Mouse (Mus musculus): ENCODE data around the gene Zscan21.
"Not testable (repeated sequence)": the region's sequence is repeated elsewhere in the genome, so short reads cannot be mapped to it uniquely, and the experiment has no call there.

The Zscan21 gene

DNA sequence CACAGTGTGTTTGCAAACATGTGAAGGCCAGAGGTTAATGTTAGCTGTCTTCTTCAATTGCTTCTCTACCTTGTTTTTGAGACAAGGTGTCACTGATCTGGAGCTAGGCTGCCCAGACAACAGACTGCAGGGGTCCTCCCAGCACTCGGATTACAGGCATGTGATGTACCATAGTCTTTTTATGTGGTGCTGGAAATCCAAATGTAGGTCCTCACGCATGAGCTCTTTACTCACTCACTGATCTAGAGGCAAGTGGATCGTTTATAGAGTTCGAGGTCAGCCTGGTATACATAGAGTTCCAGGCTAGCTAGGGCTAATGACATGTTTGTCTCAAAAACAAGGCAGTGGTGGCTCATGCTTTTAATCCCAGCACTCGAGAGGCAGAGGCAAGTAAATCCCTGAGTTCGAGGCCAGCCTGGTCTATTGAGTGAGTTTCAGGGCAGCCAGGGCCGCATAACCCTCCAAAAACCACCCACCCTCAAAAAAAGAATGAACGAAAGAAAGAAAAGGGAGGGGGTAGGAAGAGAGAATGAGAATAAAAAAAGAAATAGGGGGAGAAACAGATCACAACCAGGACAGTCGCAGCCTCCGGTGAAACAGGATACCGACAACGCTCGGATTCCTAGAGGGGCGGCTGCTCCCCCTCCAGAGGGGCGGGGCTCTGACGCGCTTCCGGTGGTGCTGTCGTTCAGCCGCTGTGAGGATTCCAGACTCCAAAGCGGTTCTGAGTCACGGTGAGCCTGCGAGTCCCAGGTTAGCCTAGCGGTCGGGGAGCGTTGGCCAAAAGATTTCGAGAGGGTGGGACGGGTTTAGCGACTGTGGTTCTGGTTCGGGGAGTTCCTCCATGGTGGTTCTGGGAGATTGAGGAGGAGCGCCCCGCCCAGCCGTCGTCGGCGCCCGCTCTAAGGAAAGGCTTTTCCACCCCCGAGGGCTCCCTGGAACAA lies at the start of gene Zscan21:
Zscan21 (plus strand) TSS at position 649 of the 944 bp plus-strand sequence.
- peak; percentile 78 to 84 for DNase-seq (ENCODE audit: low spot score in 2 of 2)

DNA sequence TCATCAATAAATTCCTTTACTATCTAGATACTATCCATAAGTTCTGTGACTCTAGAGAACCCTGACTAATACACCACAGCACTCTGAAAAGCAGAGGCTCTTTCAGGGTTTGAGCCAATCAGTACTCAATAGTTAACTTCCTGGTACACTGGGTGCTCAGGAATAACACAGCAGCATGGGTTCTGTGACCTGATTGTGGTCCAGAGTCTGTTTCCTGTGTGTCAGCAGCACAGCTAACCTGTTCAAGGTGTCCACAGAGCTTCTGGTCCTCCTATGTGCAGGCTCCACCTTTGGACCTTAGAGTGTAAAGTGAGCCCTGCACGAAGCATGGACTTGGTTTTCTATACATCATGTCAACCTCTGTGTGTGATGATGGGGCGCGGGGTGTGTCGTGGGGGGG lies 42.9 kb upstream of the Zscan21 start:
- DNase-seq (ENCODE audit: low spot score in 2 of 2), result no peak

DNA sequence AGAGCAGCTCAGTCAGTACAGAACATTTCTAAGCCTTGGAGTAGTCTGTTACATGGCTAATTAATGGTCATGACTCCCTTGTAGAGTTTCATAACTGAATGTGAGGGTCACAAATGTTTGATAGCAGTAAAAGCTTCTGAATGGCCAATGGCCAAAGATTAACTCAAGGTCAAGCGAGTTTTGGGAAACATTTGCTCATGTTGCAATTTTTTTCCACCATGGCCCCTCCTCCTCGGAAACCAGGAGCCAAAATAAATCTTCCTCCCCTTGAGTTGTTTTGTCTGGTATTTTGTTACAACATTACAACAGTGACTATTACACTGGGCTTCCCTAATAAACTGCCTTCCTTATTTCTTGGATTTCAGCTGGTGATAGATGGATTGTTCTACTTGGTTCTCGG lies 41.0 kb upstream of the Zscan21 start:
- no peak for DNase-seq (ENCODE audit: low spot score in 2 of 2)

DNA sequence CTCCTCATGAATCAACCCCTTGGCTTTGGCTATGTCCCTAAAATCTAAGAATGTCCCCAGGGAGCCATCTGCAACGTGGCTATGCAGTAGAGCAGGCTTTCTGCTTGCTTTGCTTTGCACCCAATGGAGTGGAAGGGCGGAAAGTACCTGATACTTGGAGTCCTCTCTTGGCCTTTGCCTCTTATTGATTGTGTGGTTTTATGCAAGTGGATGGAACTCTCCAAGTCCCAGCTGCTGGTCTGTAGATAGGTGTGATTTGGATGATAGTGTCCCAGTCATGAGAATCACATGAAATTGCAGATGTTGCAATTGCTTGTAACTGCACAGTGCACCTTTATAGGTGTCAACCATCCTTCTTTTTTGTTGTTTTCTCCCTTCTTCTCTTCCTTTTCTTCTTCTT lies 40.6 kb upstream of the Zscan21 start:
- no peak for DNase-seq (ENCODE audit: low spot score in 2 of 2)

DNA sequence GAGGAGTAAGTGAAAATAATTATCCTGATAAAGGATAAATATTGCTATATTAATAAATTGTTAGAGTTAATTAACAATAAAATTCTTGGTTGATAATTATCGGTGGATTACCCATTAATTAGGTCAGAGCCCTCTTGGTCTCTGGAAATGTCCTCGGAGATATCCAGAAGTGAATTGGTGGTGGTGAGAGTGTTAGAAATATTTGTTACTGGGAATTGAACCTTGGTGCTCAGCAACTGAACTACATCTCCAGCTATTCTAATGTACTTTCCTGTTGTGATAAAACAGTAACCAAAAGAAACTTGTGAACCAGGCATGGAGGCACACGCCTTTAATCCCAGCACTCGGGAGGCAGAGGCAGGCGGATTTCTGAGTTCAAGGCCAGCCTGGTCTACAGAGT lies 36.2 kb upstream of the Zscan21 start:
- no peak for DNase-seq (ENCODE audit: low spot score in 2 of 2)

DNA sequence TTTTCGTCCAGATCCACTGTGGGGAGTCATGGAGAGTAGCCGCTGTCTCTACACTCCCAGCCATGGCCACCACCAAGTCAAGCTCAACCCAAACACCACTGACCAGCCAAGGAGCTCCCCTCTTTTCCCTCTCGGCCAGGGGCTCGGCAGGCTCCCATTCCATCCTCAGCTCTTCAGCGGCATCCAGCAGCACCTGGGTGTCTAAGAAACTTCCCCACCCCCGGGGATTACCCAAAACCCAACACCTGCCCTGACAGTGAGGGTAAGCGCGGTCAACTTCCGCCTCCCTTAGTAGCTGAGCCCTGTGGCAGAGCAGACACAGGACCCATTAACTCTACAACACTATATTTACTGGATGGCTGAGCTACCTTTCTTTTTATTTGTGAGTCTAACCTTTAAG lies 35.3 kb upstream of the Zscan21 start:
- no peak for DNase-seq (ENCODE audit: low spot score in 2 of 2)

DNA sequence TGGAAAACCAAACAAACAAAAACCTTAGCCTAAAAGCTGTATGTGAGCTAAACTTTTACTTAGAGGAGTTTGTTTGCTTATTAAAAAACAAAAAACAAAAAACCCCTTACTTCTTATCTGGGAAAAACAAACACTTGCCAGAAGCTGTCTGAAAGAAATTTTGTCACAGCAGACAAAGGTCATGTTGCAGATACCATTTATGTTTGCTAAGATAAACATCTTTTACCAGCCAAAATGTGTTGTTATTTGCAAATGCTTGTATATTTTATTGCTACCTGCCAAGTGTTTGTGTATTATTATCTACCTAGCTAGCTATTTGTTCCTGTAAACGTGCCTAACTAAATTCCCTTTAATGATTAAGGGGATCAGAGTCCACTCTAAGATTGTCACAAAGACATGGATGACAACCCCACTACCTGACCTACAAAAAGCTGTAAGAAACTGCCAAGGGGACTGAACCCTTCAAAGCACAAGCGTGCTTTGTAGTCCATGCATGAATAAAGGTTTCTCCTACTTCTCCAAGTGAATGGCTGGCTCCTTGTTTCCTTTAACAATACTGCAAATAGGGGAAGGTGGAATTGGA lies 33.3 kb upstream of the Zscan21 start:
- DNase-seq (ENCODE audit: low spot score in 2 of 2), result no peak

DNA sequence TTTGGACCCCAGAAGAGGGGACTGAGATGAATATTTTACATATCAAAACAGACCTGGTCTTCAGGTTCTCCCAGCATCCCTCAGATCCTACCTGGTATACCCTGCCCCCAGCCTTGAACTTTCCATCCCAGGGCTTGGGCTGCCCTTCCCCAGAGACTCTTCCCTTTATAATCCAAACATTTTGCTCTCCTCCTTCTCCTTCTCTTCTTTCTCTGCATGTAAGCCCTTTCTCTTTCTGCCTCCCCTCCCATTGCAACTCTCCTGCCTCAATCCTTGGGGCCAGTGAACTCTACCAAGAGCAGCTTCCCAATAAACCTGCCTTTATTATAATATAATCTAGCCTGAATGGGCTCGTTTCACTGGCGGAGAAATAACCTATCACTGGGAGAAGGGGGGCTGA lies 32.8 kb upstream of the Zscan21 start:
- DNase-seq (ENCODE audit: low spot score in 2 of 2), result no peak

DNA sequence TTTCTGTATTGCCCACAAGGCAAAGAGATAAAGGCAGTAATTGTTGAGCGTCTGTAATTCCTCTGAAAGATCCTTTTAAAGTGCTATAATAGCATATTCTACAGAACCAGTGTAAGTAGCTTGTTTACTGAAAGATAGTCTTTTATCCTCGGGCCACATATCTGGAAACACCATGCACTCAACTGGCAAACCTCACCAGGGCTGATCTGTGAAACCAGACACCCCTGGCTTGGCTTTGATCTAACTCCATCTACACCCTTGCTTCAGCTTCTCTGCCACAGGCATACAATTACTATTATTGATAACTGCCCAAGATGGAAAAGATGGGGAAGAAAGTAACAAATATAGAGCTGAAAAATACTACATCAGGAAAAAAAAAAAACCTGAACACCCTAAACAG lies 32.2 kb upstream of the Zscan21 start:
- no peak for DNase-seq (ENCODE audit: low spot score in 2 of 2)

DNA sequence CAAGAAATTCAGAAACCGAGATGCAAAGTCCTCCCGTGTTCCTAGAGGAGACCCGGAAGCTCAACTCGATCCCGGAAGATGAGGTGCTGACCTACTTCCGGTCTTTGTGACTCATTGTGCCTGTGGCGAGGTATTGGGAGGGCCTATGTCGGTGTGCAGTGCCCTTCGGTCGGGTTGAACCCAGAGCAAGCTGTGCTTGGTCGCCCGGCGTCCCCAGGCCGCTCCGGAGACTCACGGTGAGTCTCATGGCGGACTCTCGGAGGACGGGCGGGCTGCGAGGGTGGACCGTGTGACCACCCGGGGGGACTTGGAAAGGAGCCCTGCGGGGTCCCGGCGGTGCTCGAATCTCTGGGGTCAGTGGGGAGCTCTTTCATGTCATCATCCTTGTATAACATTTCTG lies 31.7 kb upstream of the Zscan21 start, which contains the start of gene Zkscan1:
Zkscan1 (plus strand) TSS at position 89 of the 400 bp plus-strand sequence.
- DNase-seq (ENCODE audit: low spot score in 2 of 2), result peak; percentile 81 to 85

DNA sequence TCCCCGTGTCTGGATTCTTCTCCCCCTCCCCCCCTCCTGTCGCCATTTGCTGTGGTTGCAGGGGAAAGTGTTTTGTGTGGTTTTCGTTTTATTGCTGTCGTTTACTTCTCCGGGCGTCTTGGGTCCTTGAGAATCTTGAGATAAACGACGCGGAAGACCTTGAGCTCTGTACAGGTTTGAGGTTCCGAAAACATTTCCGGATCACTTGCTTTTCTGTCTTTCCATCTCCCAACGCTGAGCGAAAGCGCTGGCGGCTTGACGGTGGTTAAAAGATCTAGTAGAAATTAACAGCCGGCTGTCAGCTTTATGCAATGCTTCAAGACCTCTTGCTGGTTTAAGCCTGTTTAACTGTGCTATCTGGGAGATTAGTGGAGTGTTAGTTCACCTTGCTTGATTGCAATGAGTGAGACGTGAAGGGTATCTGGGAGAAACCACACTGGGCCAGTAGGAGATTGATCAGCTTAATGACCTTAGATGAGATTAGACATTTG lies 31.2 kb upstream of the Zscan21 start:
- DNase-seq (ENCODE audit: low spot score in 2 of 2), result peak in 1 of 2 experiments; percentile 15

DNA sequence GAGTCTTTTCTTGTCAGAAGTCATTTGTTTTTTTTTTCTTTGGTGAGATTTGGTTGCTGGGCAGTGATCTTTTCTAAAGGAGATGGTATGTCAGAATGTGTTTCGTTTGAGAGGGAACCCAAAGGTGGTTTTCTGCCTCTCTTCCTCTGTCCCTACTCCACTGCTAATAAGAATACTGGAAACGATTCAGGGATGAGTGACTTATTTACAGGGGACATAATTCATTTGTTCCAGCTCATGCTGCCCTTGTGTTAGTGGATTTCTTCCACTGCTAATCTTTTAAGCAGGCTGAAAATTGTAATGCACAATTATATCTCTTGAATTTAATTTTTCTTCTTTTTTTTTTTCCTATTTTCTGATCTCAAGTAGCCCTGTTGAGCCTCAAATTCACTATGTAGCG lies 29.9 kb upstream of the Zscan21 start:
- no peak for DNase-seq (ENCODE audit: low spot score in 2 of 2)

DNA sequence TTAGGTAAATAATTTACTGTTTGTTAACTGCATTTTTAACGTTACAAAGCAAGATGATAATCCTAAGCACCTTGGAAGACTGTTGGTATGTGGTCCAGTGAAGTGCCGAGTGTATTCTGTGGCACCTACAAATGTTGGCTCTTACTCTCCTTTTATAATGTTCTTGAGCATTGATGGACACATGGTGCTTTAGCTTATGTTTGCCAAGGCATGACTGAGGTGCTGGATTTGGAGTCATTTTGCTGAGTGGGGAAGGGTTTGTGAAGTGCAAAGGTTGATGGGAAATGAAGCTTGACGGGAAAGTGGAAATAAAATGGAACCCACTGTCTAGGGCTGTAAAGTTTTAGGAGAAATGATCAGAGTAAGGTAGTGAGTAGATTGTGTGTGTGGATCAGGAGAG lies 28.3 kb upstream of the Zscan21 start:
- DNase-seq (ENCODE audit: low spot score in 2 of 2), result no peak

DNA sequence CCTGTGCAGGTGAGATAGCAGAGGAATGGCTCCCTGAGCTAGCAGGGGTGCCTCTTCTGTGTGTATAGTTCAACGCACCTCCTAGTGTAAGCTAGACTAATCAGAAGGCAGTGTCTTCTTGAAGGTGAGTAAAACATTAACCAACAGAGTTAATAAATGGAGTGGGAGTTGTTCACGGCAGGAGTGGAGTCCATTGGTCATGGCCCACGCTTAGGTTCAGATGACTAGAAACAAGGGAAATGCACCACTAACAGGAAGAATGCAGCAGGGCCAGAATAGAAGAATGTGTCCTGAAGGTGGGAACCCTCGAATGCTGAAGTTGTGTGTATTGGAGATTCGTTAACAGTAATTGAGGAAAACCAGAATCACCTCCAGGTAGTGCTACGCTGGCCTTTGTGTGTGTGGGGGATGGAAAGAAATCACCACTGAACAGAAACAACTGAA lies 27.6 kb upstream of the Zscan21 start:
- DNase-seq (ENCODE audit: low spot score in 2 of 2), result no peak

DNA sequence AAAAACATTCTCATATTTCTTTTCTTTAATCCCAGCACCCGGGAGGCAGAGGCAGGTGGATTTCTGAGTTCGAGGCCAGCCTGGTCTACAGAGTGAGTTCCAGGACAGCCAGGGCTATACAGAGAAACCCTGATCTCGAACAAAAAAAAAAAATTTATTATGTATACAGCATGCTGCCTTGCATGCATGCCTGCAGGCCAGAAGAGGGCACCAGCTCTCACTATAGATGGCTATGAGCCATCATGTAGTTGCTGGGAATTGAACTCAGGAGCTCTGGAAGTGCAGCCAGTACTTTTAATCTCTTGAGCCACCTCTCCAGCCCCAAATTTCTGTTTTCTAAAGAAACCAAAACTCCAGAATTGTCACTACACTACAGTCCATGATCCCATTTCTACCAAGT lies 26.4 kb upstream of the Zscan21 start:
- no peak for DNase-seq (ENCODE audit: low spot score in 2 of 2)

DNA sequence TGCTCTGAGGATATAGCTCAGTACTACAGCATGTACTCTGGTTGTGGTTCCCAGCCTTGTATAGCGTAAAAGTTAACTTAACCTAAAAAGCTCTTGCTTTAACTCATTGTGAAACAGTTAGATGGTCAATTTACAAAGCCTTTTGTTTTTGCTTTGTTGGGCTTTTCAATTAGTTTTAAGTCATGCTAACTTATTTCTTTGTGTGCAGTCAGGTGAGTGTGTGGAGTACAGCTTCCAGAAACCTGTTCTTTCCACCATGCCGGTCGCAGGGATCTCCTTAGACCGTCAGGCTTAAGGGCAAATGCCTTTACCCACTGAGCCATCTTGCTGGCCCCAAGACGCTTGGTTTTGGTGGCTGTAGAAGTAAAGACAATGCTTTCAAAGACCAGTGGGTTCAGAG lies 26.0 kb upstream of the Zscan21 start:
- DNase-seq (ENCODE audit: low spot score in 2 of 2), result no peak

DNA sequence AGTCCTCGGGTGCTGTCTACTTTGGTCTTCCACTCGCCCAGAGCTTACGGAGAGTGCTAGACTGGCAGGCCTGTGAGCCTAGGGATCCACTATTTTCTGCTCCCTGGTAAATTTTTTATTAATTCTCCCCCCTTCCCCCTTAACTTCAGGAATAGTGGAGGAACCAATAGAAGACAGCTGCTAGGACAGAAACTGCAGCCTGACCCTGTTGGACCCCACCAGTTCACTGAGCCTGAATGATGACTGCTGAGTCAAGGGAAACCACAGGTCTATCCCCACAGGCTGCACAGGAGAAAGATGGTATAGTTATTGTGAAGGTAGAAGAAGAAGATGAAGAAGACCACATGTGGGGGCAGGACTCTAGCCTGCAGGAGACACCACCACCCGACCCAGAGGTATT lies 23.9 kb upstream of the Zscan21 start:
- DNase-seq (ENCODE audit: low spot score in 2 of 2), result no peak

DNA sequence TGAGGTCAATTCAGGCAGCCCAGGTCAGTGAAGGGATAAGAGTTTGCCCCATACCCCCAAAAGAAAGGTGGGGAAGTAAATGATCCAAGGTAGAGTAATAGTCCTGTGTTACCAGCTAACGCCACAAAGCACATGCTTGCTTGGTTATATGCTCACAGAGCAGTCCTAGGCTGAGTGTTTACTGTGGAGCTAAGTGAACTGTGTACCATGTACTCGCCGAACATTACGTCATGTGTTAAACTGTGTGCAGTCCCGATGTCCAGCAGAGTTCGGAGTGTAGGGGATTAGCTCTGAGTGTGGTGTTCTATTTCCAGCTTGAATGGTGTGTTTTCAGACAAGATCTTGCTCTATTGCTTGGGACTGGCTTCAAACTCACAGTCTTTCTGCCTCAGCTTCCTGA lies 22.2 kb upstream of the Zscan21 start:
- no peak for DNase-seq (ENCODE audit: low spot score in 2 of 2)

DNA sequence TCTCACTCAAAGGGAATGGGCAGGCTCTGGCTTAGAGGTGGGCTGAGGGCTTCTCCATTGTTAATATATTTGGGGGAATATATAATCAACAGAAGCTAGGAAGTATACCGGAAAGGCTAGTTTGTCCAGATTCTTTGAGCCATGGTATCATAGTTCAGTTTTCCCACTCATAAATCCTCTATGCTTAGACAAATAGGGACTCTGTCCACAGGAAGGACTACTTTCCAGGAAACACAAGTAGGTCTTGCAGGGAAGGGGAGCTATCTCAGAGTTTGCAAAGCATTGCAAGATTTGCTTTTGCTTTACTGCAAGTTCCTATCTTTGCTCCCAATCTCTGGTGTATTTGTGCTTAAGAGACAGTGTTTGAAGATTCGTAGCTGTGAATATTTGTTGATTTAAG lies 11.7 kb upstream of the Zscan21 start:
- no peak for DNase-seq (ENCODE audit: low spot score in 2 of 2)

DNA sequence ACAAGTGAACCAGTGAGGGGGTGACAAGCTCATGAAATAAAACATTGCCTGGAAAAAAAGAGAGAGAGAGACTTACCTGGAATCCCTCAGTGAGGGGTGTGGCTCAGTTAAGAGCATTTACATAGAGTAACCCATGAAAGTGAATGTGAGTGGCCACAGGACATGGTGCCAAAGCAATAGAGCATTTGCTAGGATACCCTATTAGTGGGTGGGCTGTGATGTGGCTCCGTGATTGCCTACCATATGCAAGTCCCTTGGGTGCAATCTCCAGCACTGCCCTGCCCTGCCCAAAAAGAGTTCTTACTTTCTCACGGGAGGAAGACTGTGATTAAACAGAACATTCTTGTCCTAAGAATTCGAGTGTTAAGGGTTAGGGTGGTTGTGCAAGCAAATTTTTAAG lies 9.6 kb upstream of the Zscan21 start:
- no peak for DNase-seq (ENCODE audit: low spot score in 2 of 2)

DNA sequence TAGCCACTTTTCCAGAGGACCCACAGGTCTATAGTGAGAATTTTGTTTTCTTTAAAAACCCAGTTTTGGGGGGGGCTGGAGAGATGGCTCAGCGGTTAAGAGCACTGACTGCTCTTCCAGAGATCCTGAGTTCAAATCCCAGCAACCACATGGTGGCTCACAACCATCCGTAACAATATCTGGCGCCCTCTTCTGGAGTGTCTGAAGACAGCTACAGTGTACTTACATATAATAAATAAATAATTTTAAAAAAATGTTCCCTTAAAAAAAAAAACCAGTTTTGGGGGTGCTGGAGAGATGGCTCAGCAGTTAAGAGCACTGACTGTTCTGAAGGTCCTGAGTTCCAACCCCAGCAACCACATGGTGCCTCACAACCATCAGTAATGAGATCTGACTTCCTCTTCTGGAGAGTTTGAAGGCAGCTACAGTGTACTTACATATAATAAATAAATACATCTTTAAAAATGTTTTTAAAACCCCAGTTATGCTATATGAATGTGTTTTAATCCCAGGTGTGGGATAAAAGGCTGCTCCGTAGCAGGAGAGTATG lies 6.8 kb upstream of the Zscan21 start:
- not testable (repeated sequence) for DNase-seq (ENCODE audit: low spot score in 2 of 2)

DNA sequence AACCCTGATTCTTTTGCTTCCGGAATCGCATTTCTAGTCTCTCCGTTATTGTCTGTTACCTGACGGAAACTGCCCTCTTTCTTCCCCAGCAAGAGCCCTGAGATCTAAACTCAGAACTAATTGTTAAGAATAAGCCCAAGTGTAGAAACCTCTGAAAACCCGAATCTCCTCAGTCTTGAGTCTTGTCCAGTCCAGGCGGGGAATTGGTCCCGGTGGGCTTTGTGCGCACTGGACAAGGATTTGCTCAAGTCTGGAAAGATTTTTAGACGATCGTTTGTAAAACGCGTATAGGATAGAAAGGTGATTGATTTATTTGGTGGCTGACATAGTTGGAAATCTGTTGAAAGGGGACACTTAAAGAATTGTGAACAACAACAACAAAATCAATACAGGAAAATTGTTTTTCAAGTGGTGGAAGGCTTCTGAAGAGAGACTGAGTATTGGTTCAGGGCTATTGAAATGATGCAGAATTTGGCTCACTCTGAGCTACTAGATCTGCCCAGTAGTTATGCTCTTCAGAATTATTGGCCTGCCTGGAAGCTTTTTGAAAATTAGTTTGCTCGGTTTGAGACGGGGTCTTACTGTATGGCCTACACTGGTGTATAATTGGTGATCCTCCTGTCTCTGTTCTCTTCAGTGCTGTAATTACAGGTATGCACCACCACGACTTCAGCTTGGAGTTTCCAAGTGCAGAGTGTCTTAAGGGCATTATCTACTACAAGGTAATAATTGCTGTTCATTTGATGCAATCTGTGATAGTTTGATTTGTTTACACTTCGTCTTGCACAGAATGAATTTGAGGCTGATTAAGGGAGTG lies 704 bp downstream of the Zscan21 start:
- no peak for DNase-seq (ENCODE audit: low spot score in 2 of 2)

Data from natural killer cell, adult 2 months (primary cell).